Comparison of ENCODE assay signal across 20 mouse cellular contexts in genomic region chr5:52755337-52755736, GRCm38 (mm10).
"Had no signal": no experiment of that assay in that cellular context is flagged by ENCODE, and none has a peak within 500 bp of the region (broad histone marks: within the 10 kb centered on the region; RNA-seq: fewer than 3 reads in every experiment).

No protein-coding gene starts in this region.

- H3K9me3 ChIP-seq: limb, embryonic 15.5 days; liver, embryonic 12.5 days; midbrain, embryonic 10.5 days; midbrain, embryonic 12.5 days; neural tube, embryonic 13.5 days; neural tube, embryonic 15.5 days had no signal

- H3K27me3 ChIP-seq: limb, embryonic 15.5 days; liver, embryonic 12.5 days; midbrain, embryonic 12.5 days; neural tube, embryonic 13.5 days; neural tube, embryonic 15.5 days had no signal

- H3K9ac ChIP-seq: limb, embryonic 15.5 days; liver, embryonic 12.5 days; liver, embryonic 14.5 days; lung, embryonic 14.5 days; midbrain, embryonic 12.5 days; neural tube, embryonic 13.5 days; neural tube, embryonic 15.5 days had no signal

- H3K36me3 ChIP-seq: midbrain, embryonic 12.5 days; neural tube, embryonic 15.5 days had no signal

- H3K27ac ChIP-seq: limb, embryonic 15.5 days; liver, embryonic 12.5 days; liver, embryonic 14.5 days; midbrain, embryonic 10.5 days; midbrain, embryonic 12.5 days; neural tube, embryonic 13.5 days; neural tube, embryonic 15.5 days had no signal

- H3K4me2 ChIP-seq: limb, embryonic 15.5 days; liver, embryonic 12.5 days; lung, embryonic 14.5 days; midbrain, embryonic 12.5 days; neural tube, embryonic 13.5 days; neural tube, embryonic 15.5 days had no signal

- ATAC-seq: liver, embryonic 12.5 days; midbrain, embryonic 16.5 days had no signal

- H3K4me1 ChIP-seq: limb, embryonic 15.5 days; liver, embryonic 12.5 days; midbrain, embryonic 10.5 days; midbrain, embryonic 12.5 days; neural tube, embryonic 13.5 days; neural tube, embryonic 15.5 days had no signal

- DNase-seq: lung, postnatal 4 days; midbrain, embryonic 14.5 days; retina, postnatal 1 day; right cerebral cortex, adult 18-20 months; right cerebral cortex, postnatal 25 days; right cerebral cortex, postnatal 4 days; spleen, adult 18-20 months; thymus, adult 18-20 months; thymus, postnatal 14 days; thymus, postnatal 36 days had no signal

- H3K4me3 ChIP-seq: limb, embryonic 15.5 days; liver, embryonic 12.5 days; midbrain, embryonic 10.5 days; midbrain, embryonic 12.5 days; myocyte; neural tube, embryonic 13.5 days; neural tube, embryonic 15.5 days had no signal
